Mouse (Mus musculus): Measurements from ENCODE around the gene Gpr137.

The Gpr137 gene

DNA sequence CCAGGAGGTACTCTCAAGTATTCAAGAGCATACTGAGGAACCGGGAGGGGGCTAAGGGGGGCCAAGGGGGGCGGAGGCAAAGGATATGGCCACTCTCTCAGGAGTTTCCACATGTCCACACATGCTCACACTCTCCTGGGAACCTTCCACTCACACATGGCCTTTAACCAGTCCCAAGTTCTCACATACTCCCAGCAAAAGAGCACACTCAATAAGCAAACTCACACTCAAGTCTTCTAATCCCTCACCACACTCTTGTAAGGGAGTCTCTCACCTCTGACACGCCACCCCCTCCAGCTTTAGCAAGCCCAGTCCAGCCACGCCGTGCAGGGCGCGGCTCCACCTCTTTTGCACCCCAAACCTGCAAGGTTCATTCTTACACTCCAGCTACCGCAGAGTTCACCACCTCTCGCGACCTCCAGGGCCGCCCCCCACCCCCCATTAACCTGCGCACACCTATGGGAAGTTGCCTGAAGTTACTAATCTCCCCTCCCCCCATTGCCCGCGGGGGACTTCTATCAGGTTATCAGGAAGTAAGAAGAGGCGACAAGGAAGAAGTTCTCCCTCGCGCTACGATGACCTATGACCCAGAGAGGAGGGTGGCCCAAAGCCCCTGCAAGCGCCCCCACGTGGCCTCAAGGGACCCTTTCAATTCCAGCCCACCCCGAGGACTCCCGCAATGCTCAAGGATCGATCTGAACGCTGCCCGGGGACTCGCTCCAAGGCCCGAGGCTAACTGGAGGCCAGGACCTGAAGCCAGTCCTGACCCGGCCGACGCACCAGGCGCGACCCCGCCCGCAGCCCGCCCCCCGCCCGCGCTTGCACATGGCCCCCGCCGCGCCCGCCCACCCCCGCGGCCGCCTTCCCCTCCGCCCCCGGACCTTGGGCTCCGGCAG lies 21.3 kb downstream of the Gpr137 start:
- DNase-seq = peak; percentile 52

DNA sequence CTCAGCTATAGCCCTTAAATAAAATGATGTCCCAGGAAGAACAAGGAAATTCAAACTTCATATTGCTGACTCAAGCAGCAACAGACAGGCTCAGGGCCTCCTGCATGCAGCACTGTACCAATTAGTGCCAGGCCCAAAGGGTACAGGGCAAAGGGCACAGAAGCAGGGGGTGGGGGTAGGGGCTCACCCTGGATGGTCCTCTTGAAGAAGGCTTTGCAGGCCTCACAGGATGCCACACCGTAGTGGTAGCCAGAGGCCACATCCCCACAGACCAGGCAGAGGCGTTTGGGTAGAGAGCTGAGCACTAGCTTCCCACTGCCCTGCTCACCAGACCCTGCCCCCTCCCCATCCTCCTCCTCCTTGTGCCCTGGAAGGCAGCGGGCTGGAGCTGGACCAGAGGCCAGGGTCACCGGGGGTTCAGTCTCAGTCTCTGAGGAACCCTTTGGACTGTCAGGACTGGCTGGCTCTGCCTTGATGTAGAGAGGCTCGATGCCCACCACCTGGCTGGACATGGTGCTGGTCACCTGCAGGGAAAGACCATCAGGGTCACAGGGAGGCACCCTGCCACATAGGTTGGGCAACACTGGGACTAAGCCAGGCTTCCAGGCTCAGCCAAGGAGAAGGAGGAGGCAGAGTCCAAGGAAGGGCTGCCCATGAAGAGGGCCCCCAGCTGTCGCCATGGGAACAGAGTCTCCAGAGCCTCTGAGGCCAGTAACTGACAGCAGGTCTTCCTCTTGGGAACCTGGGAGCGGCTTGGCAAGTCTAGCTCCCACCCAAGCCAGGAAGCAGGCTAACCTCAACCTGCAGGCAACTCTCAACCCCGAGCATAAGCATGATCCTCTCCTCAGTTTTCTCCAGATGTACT lies 22.2 kb downstream of the Gpr137 start:
- no peak for DNase-seq

- no peak for DNase-seq
These were observed 22.8 kb downstream of the Gpr137 start for GRCm38 (mm10) chr19:6919431-6919830.

GRCm38 (mm10) chr19:6918321-6918720 lies 24.0 kb downstream of the Gpr137 start:
- DNase-seq = no peak

DNA sequence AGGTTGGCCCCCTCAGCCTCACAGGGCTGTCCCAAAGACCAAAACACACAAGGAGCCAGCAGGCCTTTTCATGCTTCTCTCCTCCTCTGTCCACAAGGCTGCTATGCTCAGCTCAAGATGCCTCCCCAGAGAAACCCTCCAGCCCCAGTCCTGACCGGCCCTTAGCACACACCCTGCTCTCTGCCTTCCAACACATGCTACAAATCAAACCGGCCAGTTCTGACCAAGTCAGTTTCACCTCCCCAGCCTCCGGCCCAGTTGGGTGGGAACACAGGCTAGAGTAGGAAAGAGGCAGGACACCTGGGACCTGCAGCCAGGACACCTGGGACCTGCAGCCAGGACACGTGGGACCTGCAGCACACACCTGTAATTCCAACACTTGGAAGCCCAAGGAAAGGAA lies 25.8 kb downstream of the Gpr137 start:
- DNase-seq = no peak

GRCm38 (mm10) chr19:6915276-6915675 lies 27.0 kb downstream of the Gpr137 start:
- DNase-seq = no peak

- no peak for DNase-seq
These were observed 27.7 kb downstream of the Gpr137 start for GRCm38 (mm10) chr19:6914540-6914939.

- DNase-seq = no peak
These were observed 28.3 kb downstream of the Gpr137 start for GRCm38 (mm10) chr19:6913991-6914390.

DNA sequence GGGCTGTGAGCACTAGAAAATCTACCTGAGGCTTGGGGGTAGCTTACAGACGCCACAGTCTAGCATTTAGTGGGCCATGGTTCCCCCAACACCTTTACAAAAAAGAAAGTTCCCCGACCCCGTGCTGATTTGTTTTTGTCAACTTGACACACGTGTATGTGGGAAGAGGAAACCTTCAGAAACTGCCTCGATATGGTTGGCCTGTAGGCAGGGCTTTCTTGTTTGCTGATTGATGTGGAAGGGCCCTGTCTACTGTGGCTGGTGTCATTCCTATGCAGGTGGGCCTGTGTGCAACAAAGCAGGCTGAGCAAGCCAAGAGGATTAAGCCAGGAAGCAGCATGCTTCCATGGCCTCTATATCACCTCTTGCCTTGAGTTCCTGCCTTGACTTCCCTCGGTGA lies 29.2 kb downstream of the Gpr137 start:
- DNase-seq = no peak

DNA sequence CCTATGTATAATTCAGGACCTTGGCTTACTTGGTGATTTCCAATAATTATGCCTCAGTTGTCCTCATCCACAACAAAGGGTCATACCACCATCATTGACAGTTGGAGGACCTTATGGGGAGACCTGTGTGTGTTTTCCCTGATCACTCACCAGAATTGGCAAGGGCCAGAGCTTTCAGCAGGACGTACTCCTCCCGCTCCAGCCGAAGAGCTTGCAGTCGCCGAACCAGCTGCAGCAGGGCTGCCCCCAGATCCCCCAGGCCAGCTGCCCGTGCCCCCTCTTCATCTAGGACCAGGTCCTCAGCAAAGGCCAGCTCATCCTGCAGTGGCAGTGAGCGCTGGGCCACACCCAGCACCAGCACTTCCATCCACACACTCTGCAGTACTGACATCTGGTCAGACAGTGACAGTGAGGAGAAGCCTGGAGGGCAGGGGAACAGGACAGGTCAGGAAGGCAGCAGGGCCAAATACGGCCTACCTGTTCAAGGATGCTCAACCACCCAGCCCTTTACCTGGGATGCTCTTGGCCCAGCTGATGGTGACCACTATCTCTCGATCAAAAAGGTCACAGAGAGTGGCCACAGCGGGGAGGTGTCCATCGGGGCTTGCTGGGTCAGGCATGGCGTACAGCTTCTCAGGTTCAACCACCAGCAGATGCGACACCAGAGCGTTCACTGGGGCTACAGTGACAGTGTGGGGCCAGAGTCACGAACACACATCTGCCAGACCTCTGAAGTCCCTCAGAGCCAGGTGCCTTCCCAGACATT lies 29.9 kb downstream of the Gpr137 start:
- DNase-seq = no peak

DNA sequence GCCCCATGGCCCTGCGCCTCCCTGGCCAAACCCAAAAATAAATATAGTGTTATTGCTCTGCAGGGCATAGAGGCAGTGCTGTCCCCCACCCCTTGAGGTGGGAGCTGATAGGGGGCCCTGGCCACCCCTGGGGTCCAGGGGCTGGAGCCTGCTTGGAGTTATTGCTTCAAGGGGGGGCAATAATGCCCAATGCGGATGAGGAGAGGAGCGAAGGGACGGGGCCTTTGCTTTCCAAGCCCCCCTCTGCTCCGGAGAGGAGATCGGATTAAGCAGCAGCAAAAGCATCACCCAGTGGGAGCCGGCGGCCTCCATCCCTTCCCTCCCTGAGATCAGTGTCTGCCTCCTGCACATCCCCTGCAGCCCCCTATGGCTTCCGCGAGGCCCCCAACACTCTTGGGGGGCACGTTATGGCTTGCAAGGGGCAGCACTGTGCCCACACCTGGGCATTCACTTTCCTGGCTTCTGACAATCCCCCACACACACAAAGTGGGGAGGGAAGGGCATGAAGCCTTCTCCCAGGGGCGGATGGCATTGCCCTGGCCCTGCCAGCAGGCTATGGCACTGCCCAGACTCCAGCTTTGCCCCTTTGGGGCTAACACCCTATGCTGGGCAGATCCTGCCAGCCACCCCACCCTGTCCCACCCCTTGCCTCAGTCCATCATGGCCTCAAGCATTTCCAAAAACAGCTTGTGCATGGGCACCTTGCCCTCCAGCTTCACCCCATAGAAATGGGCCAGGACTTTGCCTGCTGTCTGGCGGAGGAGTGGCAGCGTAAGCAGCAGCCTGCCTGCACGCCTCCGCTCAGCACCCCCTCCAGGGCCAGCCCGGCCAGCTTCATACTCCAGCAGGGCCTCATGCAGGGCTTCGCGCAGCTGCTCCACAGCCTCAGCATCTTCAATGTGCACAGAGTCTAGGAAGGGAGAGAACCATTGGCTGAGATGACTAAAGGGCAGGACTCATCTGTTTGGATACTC lies 30.9 kb downstream of the Gpr137 start:
- DNase-seq = peak; percentile 30

DNA sequence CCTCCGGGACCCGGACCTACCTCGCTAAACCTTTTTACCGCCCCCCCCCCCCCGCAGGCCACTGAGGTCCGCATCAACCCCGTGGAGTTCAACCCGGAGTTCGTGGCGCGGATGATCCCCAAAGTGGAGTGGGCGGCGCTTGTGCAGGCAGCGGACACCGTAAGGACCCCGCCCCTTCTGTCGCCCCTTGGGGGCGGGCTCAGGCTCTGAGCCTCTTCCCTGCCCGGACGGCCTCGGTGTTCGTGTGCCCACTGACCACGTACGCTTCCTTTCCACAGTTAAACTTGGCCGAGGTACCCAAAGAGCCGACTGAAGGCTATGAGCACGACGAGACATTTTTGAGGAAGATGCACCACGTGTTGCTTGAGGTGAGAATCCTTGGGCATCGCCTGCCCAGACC lies 32.0 kb downstream of the Gpr137 start:
- peak; percentile 47 for DNase-seq

- DNase-seq = peak; percentile 92
These were observed 32.6 kb downstream of the Gpr137 start, which contains the start of the genes Trmt112 and Prdx5 for GRCm38 (mm10) chr19:6909507-6910289. Gene Trmt112, plus strand, starts transcription at chr19:6909698. Gene Prdx5, minus strand, starts transcription at chr19:6910106.

GRCm38 (mm10) chr19:6909021-6909420 lies 33.3 kb downstream of the Gpr137 start:
- no peak for DNase-seq

- no peak for DNase-seq
These were observed 34.3 kb downstream of the Gpr137 start for GRCm38 (mm10) chr19:6907811-6908540.

DNA sequence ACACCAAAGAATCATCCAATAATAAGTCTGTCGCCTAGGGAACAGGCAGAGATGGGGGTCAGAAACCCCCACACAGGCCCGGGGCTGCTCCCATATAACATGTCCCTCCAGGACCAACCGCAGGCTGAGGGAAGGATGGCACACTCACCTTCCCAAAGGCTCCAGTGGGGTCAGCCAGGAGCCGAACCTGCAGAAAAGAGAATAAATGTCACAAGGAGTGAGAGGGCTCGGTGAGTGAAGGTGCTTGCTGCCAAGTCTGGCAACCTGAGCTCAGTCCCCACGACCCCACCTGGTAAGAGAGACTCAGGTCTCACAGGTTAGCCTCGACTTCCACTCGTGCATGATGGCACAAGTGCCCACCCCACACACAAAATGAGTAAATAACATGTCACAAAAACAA lies 35.2 kb downstream of the Gpr137 start:
- DNase-seq = no peak

DNA sequence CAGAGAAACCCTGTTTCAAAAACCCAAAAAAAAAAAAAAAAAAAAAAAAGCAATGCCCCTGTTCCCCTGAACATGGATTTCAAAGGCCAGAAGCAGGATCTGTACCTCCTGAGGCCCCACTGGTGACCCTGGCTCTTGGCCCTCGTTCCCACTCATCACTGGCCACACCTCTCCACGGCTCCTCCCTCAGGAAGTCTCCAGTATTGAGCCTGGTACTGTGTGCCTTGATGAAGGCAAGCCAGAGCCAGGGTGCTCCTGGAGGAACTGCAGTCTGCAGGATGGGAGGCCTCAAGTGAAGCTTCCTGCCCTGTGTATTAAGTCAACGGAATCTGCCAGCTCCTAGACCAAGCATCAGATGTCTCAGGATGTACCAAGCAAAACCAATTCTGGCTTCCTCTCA lies 36.1 kb downstream of the Gpr137 start:
- DNase-seq = no peak

DNA sequence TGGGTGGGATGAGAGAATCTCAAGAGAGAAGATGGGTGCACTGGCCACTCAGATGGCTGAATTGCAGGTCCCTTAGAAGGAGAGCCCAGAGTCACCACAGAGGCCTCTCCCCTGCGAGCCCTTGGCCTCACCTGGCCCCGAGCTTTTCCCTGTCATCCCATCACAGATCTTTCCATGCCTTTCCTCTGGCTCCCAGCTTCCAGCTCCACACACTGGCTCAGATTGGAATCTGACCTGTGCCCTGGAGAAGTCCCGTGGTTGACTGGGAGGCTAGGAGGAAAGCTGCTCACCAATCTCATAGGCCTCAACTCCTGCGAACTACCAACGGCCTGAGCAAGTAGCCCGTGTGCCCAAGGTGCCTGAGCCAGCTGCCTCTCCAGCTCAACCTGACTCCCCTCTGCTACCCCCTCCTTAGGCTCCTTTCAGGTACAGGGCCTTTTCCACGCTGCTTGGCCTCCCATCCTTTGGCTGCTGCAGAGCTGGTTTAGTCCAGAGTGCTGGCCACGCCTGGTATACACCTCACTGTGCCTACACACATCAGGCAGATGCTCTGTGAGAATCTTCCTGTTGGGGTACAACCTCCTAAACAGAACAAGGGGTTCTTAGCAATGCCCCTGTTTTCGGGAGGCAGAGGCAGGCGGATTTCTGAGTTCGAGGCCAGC lies 36.7 kb downstream of the Gpr137 start:
- DNase-seq = no peak

DNA sequence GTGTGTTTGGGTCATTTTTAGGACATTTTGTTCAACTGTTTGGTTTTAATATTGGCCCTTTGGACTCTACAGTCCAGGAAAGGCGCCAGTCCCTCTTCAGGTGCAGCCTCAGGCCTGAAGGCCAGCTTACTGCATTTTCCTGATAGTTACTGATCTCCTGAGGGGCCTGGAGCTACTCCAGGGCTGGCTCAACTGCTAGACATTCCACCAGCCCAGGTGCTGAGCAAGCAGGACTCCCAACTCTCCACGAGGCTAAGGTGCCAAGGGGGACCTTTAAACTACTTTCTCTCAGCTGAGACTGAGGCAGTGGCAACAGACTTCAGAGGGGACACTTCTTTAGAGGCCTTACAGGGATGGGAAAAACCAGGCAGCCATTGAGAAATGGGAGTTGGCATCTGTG lies 37.4 kb downstream of the Gpr137 start:
- DNase-seq = no peak

DNA sequence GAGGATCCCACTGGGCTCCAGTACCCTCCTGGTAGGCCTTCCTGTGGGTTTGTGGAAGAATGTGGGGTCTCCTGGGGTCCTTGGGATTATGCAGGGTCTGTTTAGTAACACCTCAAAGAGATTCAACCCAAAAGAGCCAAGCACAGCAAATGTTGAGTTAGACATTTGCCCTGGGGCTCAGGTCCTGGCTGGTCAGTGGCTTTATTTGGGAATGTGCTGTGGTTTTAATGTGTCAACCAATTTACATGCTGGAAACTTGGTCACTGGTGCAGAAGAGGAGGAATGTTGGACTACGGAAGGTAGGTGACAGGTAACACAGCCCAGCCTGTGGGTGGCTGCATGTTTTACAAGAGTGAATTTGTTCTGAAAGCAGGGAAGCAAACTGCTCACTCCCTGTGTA lies 39.2 kb downstream of the Gpr137 start:
- no peak for DNase-seq
